Mouse (Mus musculus) hindbrain, postnatal 0 days (tissue): ENCODE measurements at regions not wholly inside any gene's neighbourhood (a gene's known extent, or its start where the extent isn't known, plus 50 kb on each side); places are given as distances from the start of the nearest gene placed in this dataset.
A peak's percentile ranks its signal among the peaks of the same experiment; 100 is the strongest.

ENCODE experiments used
- ATAC-seq: fragments of 200-750 bp; cut with Nextera tagmentation; 2 replicates; pipeline ENCODE4 v1.8.0; 2017; ENCODE audit warnings: mild to moderate bottlenecking, moderate TSS enrichment, moderate library complexity
- DNase-seq: peaks from one replicate; pipeline ENCODE4 v3.0.0-alpha.2; 2015; ENCODE audit warnings: low spot score
- H3K27ac ChIP-seq: fragments of 300-500 bp; sonication (generic); 2 replicates; pipeline ENCODE4 v1.5.1; 2014; ENCODE audit warnings: mild to moderate bottlenecking
- H3K27me3 ChIP-seq: fragments of 300-500 bp; sonication (generic); 2 replicates; pipeline ENCODE4 v1.6.1; 2014; ENCODE audit warnings: low read length, mixed read lengths; ENCODE audit not compliant: insufficient read depth
- H3K36me3 ChIP-seq: fragments of 300-500 bp; sonication (generic); 2 replicates; pipeline ENCODE4 v1.6.1; 2014; ENCODE audit warnings: low read length, mixed read lengths; ENCODE audit not compliant: insufficient read depth
- H3K4me1 ChIP-seq: fragments of 300-500 bp; sonication (generic); 2 replicates; pipeline ENCODE4 v1.6.1; 2014; ENCODE audit warnings: antibody characterized with exemption, low read length, mixed read lengths; ENCODE audit not compliant: insufficient read depth
- H3K4me2 ChIP-seq: fragments of 300-500 bp; sonication (generic); 2 replicates; pipeline ENCODE4 v1.6.1; 2014; ENCODE audit warnings: low read depth, mild to moderate bottlenecking, low read length, moderate library complexity, mixed read lengths
- H3K4me3 ChIP-seq: fragments of 300-500 bp; sonication (generic); 2 replicates; pipeline ENCODE4 v1.5.1; 2014; ENCODE audit warnings: low read length
- H3K9ac ChIP-seq: fragments of 300-500 bp; sonication (generic); replicated peaks from 2 replicates; pipeline ENCODE4 v1.6.1; 2014; ENCODE audit warnings: mild to moderate bottlenecking, low read length, moderate library complexity, mixed read lengths
- H3K9me3 ChIP-seq: fragments of 300-500 bp; sonication (generic); 2 replicates; pipeline ENCODE4 v1.6.1; 2016; ENCODE audit warnings: low read length, mixed read lengths
- CTCF ChIP-seq: IDR thresholded peaks from 2 replicates; pipeline ENCODE4 v1.5.1; 2016; ENCODE audit warnings: antibody characterized with exemption, control low read depth, low read depth
- WGBS: fragments of 180-500 bp; shearing (Covaris S2); extraction: QIAGEN DNeasy Blood & Tissue Kit; methylation state at CpG from one replicate; pipeline ENCODE4 v1.1.7; 2014; 5-methylcytosine and 5-hydroxymethylcytosine counted together

GRCm38 (mm10) chr2:160421216-160421911 is 54.5 kb upstream of the Mafb start:
- TF ChIP-seq CTCF: no peak
- Histone ChIP-seq H3K36me3 (no peaks in the 10 kb centered on the region), H3K27me3 (no peaks in the 10 kb centered on the region), H3K4me2 (no peak overlapping the region), H3K27ac (no peak overlapping the region), H3K9ac (no peak overlapping the region), H3K9me3 (no peaks in the 10 kb centered on the region), H3K4me3 (no peak overlapping the region), H3K4me1 (peaks cover 8% of the 10 kb centered on the region; the same call in 1 of the 2 replicates)
- no peak for ATAC-seq
- 20% methylated on average over 13 of the region's 13 CpGs for WGBS
- DNase-seq: peak; percentile 10

DNA sequence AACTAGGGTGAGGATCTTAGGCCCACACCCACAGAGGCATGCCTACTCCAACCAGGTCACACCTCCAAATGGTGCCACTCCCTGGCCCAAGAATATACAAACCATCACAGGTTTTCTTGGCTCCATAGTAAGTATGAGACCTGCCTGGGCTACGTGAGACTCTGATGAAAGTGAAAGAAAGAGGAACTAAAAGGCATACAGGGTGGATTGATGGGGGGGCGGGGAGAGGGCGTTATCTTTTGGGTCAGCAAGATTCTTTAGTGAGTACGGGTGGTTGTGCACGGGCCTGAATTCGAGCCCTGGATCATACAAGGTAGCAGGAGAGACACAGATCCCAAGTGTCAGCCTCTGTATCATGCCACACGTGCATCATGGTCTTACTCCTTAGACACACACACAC is 57.6 kb upstream of the Mafb start:
- ATAC-seq: no peak
- no peaks in the 10 kb centered on the region for H3K27me3 ChIP-seq

GRCm38 (mm10) chr2:160427431-160427830 is 60.6 kb upstream of the Mafb start:
- H3K4me2 ChIP-seq: no peak overlapping the region
- 70% methylated on average over 10 of the region's 10 CpGs for WGBS
- H3K27ac ChIP-seq: no peak overlapping the region
- H3K9ac ChIP-seq: no peak overlapping the region
- no peaks in the 10 kb centered on the region for H3K36me3 ChIP-seq
- H3K9me3 ChIP-seq: no peaks in the 10 kb centered on the region
- DNase-seq (no peak), ATAC-seq (no peak)
- H3K4me1 ChIP-seq: no peaks in the 10 kb centered on the region
- no peak for TF ChIP-seq CTCF
- no peak overlapping the region for H3K4me3 ChIP-seq
- H3K27me3 ChIP-seq: no peaks in the 10 kb centered on the region

More for the DNA sequence above, 57.6 kb upstream of the Mafb start:
- Histone ChIP-seq H3K4me2 (no peak overlapping the region), H3K4me3 (no peak overlapping the region), H3K9ac (no peak overlapping the region), H3K4me1 (peaks cover 8% of the 10 kb centered on the region; the same call in 1 of the 2 replicates), H3K27ac (no peak overlapping the region), H3K9me3 (no peaks in the 10 kb centered on the region), H3K36me3 (no peaks in the 10 kb centered on the region)
- no peak for TF ChIP-seq CTCF
- DNase-seq: no peak
- WGBS: 91% methylated on average over 7 of the region's 7 CpGs

GRCm38 (mm10) chr2:160433252-160433651 is 66.4 kb upstream of the Mafb start:
- Histone ChIP-seq H3K4me3 (no peak overlapping the region), H3K4me1 (0 out of 2 replicates have a peak, but pooled peaks cover 5% of the 10 kb centered on the region), H3K9me3 (no peaks in the 10 kb centered on the region), H3K36me3 (no peaks in the 10 kb centered on the region), H3K4me2 (no peak overlapping the region), H3K27ac (no peak overlapping the region), H3K27me3 (no peaks in the 10 kb centered on the region), H3K9ac (no peak overlapping the region)
- no peak for ATAC-seq
- no peak for TF ChIP-seq CTCF
- WGBS: 34% methylated on average over 10 of the region's 10 CpGs
- peak; percentile 71 for DNase-seq

- Histone ChIP-seq H3K9ac (no peak overlapping the region), H3K9me3 (no peaks in the 10 kb centered on the region), H3K4me1 (0 out of 2 replicates have a peak, but pooled peaks cover 5% of the 10 kb centered on the region), H3K36me3 (no peaks in the 10 kb centered on the region), H3K4me2 (no peak overlapping the region), H3K27me3 (no peaks in the 10 kb centered on the region), H3K4me3 (no peak overlapping the region), H3K27ac (no peak overlapping the region)
- ATAC-seq (no peak), DNase-seq (no peak)
- no peak for TF ChIP-seq CTCF
- WGBS: 90% methylated on average over 5 of the region's 5 CpGs
Measured at GRCm38 (mm10) chr2:160434701-160435100, 67.8 kb upstream of the Mafb start.

GRCm38 (mm10) chr2:160435622-160436021 is 68.8 kb upstream of the Mafb start:
- no peak overlapping the region for H3K4me2 ChIP-seq
- no peaks in the 10 kb centered on the region for H3K27me3 ChIP-seq
- DNase-seq: no peak
- 86% methylated on average over 3 of the region's 3 CpGs for WGBS
- no peak overlapping the region for H3K27ac ChIP-seq
- no peak overlapping the region for H3K4me3 ChIP-seq
- H3K4me1 ChIP-seq: 0 out of 2 replicates have a peak, but pooled peaks cover 5% of the 10 kb centered on the region
- H3K9ac ChIP-seq: no peak overlapping the region
- H3K36me3 ChIP-seq: no peaks in the 10 kb centered on the region
- ATAC-seq: no peak
- H3K9me3 ChIP-seq: no peaks in the 10 kb centered on the region
- no peak for TF ChIP-seq CTCF

GRCm38 (mm10) chr2:160439028-160439427 is 72.2 kb upstream of the Mafb start:
- Histone ChIP-seq H3K9me3 (no peaks in the 10 kb centered on the region), H3K27me3 (no peaks in the 10 kb centered on the region), H3K4me1 (no peaks in the 10 kb centered on the region), H3K27ac (no peak overlapping the region), H3K36me3 (no peaks in the 10 kb centered on the region), H3K9ac (no peak overlapping the region), H3K4me2 (no peak overlapping the region), H3K4me3 (no peak overlapping the region)
- 84% methylated on average over 2 of the region's 2 CpGs for WGBS
- ATAC-seq (no peak), DNase-seq (no peak)
- TF ChIP-seq CTCF: no peak
